Mouse (Mus musculus): ENCODE data around the gene Sept9. TPM values are rescaled to one million over a fixed set of nuclear protein-coding genes. Genes with fewer than 3 reads are reported as not detected.
A peak's percentile ranks its signal among the peaks of the same experiment; 100 is the strongest.

Sept9 gene
- polyA plus RNA-seq, 1 experiment from 2014 or later = 34.5 TPM

GRCm38 (mm10) chr11:117283048-117283888 is 83.8 kb downstream of the Sept9 start:
- Histone ChIP-seq H3K27me3 (ENCODE audit: insufficient read depth, low read length) (no peaks in the 10 kb centered on the region), H3K9ac (replicated peaks) (peak overlapping the region; percentile 10; the same call in 1 of the 2 replicates), H3K4me1 (ENCODE audit: insufficient read depth) (peaks cover 46% of the 10 kb centered on the region), H3K27ac (ENCODE audit: low read depth) (peak overlapping the region; percentile 75), H3K4me2 (ENCODE audit: low read depth, low read length) (no peak overlapping the region), H3K4me3 (ENCODE audit: low read depth, low read length) (no peak overlapping the region), H3K36me3 (replicated peaks; ENCODE audit: insufficient read depth, low read length) (no peaks in the 10 kb centered on the region), H3K9me3 (ENCODE audit: low read length) (no peaks in the 10 kb centered on the region)
- peak; percentile 72 for ATAC-seq
- no peak for TF ChIP-seq EP300 (IDR thresholded peaks at IDR 0.05; ENCODE audit: low read depth)
- no peak for TF ChIP-seq CTCF (IDR thresholded peaks at IDR 0.05; ENCODE audit: low read depth)
- WGBS (ENCODE audit: insufficient replicate concordance) = 51% methylated on average over 11 of the region's 11 CpGs
- peak; percentile 52 for DNase-seq

GRCm38 (mm10) chr11:117283889-117284450 is 84.5 kb downstream of the Sept9 start:
- no peaks in the 10 kb centered on the region for H3K9me3 ChIP-seq (ENCODE audit: low read length)
- no peak for ATAC-seq
- no peak for TF ChIP-seq CTCF (IDR thresholded peaks at IDR 0.05; ENCODE audit: low read depth)
- no peak for TF ChIP-seq EP300 (IDR thresholded peaks at IDR 0.05; ENCODE audit: low read depth)
- peak overlapping the region; percentile 10; the same call in 1 of the 2 replicates for H3K9ac ChIP-seq (replicated peaks)
- H3K27ac ChIP-seq (ENCODE audit: low read depth) = peak overlapping the region; percentile 75
- H3K27me3 ChIP-seq (ENCODE audit: insufficient read depth, low read length) = no peaks in the 10 kb centered on the region
- H3K36me3 ChIP-seq (replicated peaks; ENCODE audit: insufficient read depth, low read length) = no peaks in the 10 kb centered on the region
- H3K4me3 ChIP-seq (ENCODE audit: low read depth, low read length) = no peak overlapping the region
- DNase-seq = no peak
- 54% methylated on average over 6 of the region's 6 CpGs for WGBS (ENCODE audit: insufficient replicate concordance)
- H3K4me1 ChIP-seq (ENCODE audit: insufficient read depth) = peaks cover 45% of the 10 kb centered on the region
- no peak overlapping the region for H3K4me2 ChIP-seq (ENCODE audit: low read depth, low read length)

- WGBS (ENCODE audit: insufficient replicate concordance) = 64% methylated on average over 19 of the region's 19 CpGs
- H3K4me3 ChIP-seq (ENCODE audit: low read depth, low read length) = no peak overlapping the region
- H3K4me1 ChIP-seq (ENCODE audit: insufficient read depth) = peaks cover 39% of the 10 kb centered on the region
- DNase-seq (peak; percentile 59), ATAC-seq (peak; percentile 75)
- H3K27ac ChIP-seq (ENCODE audit: low read depth) = peak overlapping the region; percentile 75
- no peaks in the 10 kb centered on the region for H3K36me3 ChIP-seq (replicated peaks; ENCODE audit: insufficient read depth, low read length)
- no peak for TF ChIP-seq EP300 (IDR thresholded peaks at IDR 0.05; ENCODE audit: low read depth)
- TF ChIP-seq CTCF (IDR thresholded peaks at IDR 0.05; ENCODE audit: low read depth) = no peak
- H3K9me3 ChIP-seq (ENCODE audit: low read length) = no peaks in the 10 kb centered on the region
- no peaks in the 10 kb centered on the region for H3K27me3 ChIP-seq (ENCODE audit: insufficient read depth, low read length)
- H3K9ac ChIP-seq (replicated peaks) = peak overlapping the region; percentile 22
- H3K4me2 ChIP-seq (ENCODE audit: low read depth, low read length) = no peak overlapping the region; the same call in 1 of the 2 replicates
Measured at GRCm38 (mm10) chr11:117284721-117285605, 85.5 kb downstream of the Sept9 start.

GRCm38 (mm10) chr11:117285606-117285931 is 86.1 kb downstream of the Sept9 start:
- Histone ChIP-seq H3K36me3 (replicated peaks; ENCODE audit: insufficient read depth, low read length) (no peaks in the 10 kb centered on the region), H3K4me2 (ENCODE audit: low read depth, low read length) (no peak overlapping the region), H3K27ac (ENCODE audit: low read depth) (peak overlapping the region; percentile 75), H3K9me3 (ENCODE audit: low read length) (no peaks in the 10 kb centered on the region), H3K4me3 (ENCODE audit: low read depth, low read length) (no peak overlapping the region), H3K4me1 (ENCODE audit: insufficient read depth) (peaks cover 33% of the 10 kb centered on the region), H3K27me3 (ENCODE audit: insufficient read depth, low read length) (no peaks in the 10 kb centered on the region), H3K9ac (replicated peaks) (no peak overlapping the region)
- TF ChIP-seq CTCF (IDR thresholded peaks at IDR 0.05; ENCODE audit: low read depth) (no peak), EP300 (IDR thresholded peaks at IDR 0.05; ENCODE audit: low read depth) (no peak)
- no peak for ATAC-seq
- DNase-seq = no peak
- WGBS (ENCODE audit: insufficient replicate concordance) = 80% methylated on average over 10 of the region's 10 CpGs

- Histone ChIP-seq H3K36me3 (replicated peaks; ENCODE audit: insufficient read depth, low read length) (peaks cover 11% of the 10 kb centered on the region; the same call in 1 of the 2 replicates), H3K4me1 (ENCODE audit: insufficient read depth) (peaks cover 28% of the 10 kb centered on the region), H3K27ac (ENCODE audit: low read depth) (no peak overlapping the region), H3K4me2 (ENCODE audit: low read depth, low read length) (no peak overlapping the region), H3K9me3 (ENCODE audit: low read length) (no peaks in the 10 kb centered on the region), H3K9ac (replicated peaks) (no peak overlapping the region), H3K27me3 (ENCODE audit: insufficient read depth, low read length) (no peaks in the 10 kb centered on the region), H3K4me3 (ENCODE audit: low read depth, low read length) (no peak overlapping the region)
- TF ChIP-seq EP300 (IDR thresholded peaks at IDR 0.05; ENCODE audit: low read depth) (no peak), CTCF (IDR thresholded peaks at IDR 0.05; ENCODE audit: low read depth) (no peak)
- no peak for DNase-seq
- 71% methylated on average over 3 of the region's 3 CpGs for WGBS (ENCODE audit: insufficient replicate concordance)
- no peak for ATAC-seq
Measured at GRCm38 (mm10) chr11:117287792-117288191, 88.3 kb downstream of the Sept9 start.

- ATAC-seq = no peak
- Histone ChIP-seq H3K9me3 (ENCODE audit: low read length) (no peaks in the 10 kb centered on the region), H3K4me3 (ENCODE audit: low read depth, low read length) (no peak overlapping the region)
Measured at GRCm38 (mm10) chr11:117288765-117289164, 89.3 kb downstream of the Sept9 start.

More at GRCm38 (mm10) chr11:117288765-117289164, 89.3 kb downstream of the Sept9 start:
- Histone ChIP-seq H3K9ac (replicated peaks) (no peak overlapping the region), H3K4me1 (ENCODE audit: insufficient read depth) (peaks cover 19% of the 10 kb centered on the region), H3K36me3 (replicated peaks; ENCODE audit: insufficient read depth, low read length) (peaks cover 11% of the 10 kb centered on the region; the same call in 1 of the 2 replicates), H3K27me3 (ENCODE audit: insufficient read depth, low read length) (no peaks in the 10 kb centered on the region), H3K4me2 (ENCODE audit: low read depth, low read length) (no peak overlapping the region), H3K27ac (ENCODE audit: low read depth) (no peak overlapping the region)
- 79% methylated on average over 8 of the region's 8 CpGs for WGBS (ENCODE audit: insufficient replicate concordance)
- no peak for DNase-seq
- TF ChIP-seq EP300 (IDR thresholded peaks at IDR 0.05; ENCODE audit: low read depth) = no peak
- no peak for TF ChIP-seq CTCF (IDR thresholded peaks at IDR 0.05; ENCODE audit: low read depth)
